Mouse (Mus musculus) cerebellum, adult 9-11 months (tissue): Measurements from ENCODE around the gene Ppp4r2.
"Not testable (repeated sequence)": the region's sequence is repeated elsewhere in the genome, so short reads cannot be mapped to it uniquely, and the experiment has no call there.

Experiments used
- DNase-seq: peaks from one replicate; pipeline ENCODE4 v3.0.0; 2022

Gene Ppp4r2

GRCm38 (mm10) chr6:100833811-100834481 lies 524 bp downstream of the Ppp4r2 start:
- peak; percentile 73 for DNase-seq

- peak; percentile 18 for DNase-seq
These were observed 1.2 kb downstream of the Ppp4r2 start for GRCm38 (mm10) chr6:100834489-100835160.

- DNase-seq: no peak
These were observed 11.6 kb downstream of the Ppp4r2 start for GRCm38 (mm10) chr6:100845058-100845457.

GRCm38 (mm10) chr6:100847264-100847663 lies 13.8 kb downstream of the Ppp4r2 start:
- DNase-seq: no peak

GRCm38 (mm10) chr6:100848682-100849375 lies 15.4 kb downstream of the Ppp4r2 start:
- no peak for DNase-seq

GRCm38 (mm10) chr6:100850671-100851081 lies 17.3 kb downstream of the Ppp4r2 start:
- no peak for DNase-seq

- no peak for DNase-seq
These were observed 17.7 kb downstream of the Ppp4r2 start for GRCm38 (mm10) chr6:100851083-100851482.

GRCm38 (mm10) chr6:100865321-100865720 lies 31.9 kb downstream of the Ppp4r2 start:
- DNase-seq: no peak

- DNase-seq: not testable (repeated sequence)
These were observed 32.4 kb downstream of the Ppp4r2 start for GRCm38 (mm10) chr6:100865788-100866187.

- not testable (repeated sequence) for DNase-seq
These were observed 32.8 kb downstream of the Ppp4r2 start for GRCm38 (mm10) chr6:100866246-100866645.

- DNase-seq: no peak
These were observed 35.4 kb downstream of the Ppp4r2 start for GRCm38 (mm10) chr6:100868863-100869262.

GRCm38 (mm10) chr6:100869909-100870308 lies 36.5 kb downstream of the Ppp4r2 start:
- no peak for DNase-seq

GRCm38 (mm10) chr6:100873191-100873590 lies 39.8 kb downstream of the Ppp4r2 start:
- DNase-seq: no peak

- DNase-seq: peak; percentile 42
These were observed 42.6 kb downstream of the Ppp4r2 start for GRCm38 (mm10) chr6:100875862-100876623.

GRCm38 (mm10) chr6:100876624-100877017 lies 43.2 kb downstream of the Ppp4r2 start:
- no peak for DNase-seq

- DNase-seq: no peak
These were observed 45.1 kb downstream of the Ppp4r2 start for GRCm38 (mm10) chr6:100878546-100878945.

GRCm38 (mm10) chr6:100879607-100880006 lies 46.2 kb downstream of the Ppp4r2 start:
- no peak for DNase-seq

GRCm38 (mm10) chr6:100881657-100882056 lies 48.2 kb downstream of the Ppp4r2 start:
- DNase-seq: no peak

- DNase-seq: peak; percentile 43
These were observed 49.2 kb downstream of the Ppp4r2 start for GRCm38 (mm10) chr6:100882381-100883213.

GRCm38 (mm10) chr6:100883233-100883632 lies 49.8 kb downstream of the Ppp4r2 start:
- no peak for DNase-seq

GRCm38 (mm10) chr6:100884594-100885225 lies 51.3 kb downstream of the Ppp4r2 start:
- DNase-seq: no peak

- no peak for DNase-seq
These were observed 52.0 kb downstream of the Ppp4r2 start for GRCm38 (mm10) chr6:100885376-100885775.
